Mouse (Mus musculus) cortical plate, adult 2 months (tissue): ENCODE measurements around the gene Pkmyt1.
A peak's percentile ranks its signal among the peaks of the same experiment; 100 is the strongest.

ENCODE experiments used
- CTCF ChIP-seq: fragments of 200-500 bp; IDR thresholded peaks from 2 replicates; pipeline ENCODE4 v1.5.1; 2011; ENCODE audit warnings: mild to moderate bottlenecking, control low read depth, low read length; ENCODE audit not compliant: insufficient read depth; ENCODE audit errors: extremely low read depth
- POLR2A ChIP-seq: fragments of 200-500 bp; IDR thresholded peaks from 2 replicates; pipeline ENCODE4 v1.6.1; 2011; ENCODE audit warnings: mild to moderate bottlenecking, low read length, control low read depth; ENCODE audit not compliant: insufficient read depth; ENCODE audit errors: extremely low read depth

DNA sequence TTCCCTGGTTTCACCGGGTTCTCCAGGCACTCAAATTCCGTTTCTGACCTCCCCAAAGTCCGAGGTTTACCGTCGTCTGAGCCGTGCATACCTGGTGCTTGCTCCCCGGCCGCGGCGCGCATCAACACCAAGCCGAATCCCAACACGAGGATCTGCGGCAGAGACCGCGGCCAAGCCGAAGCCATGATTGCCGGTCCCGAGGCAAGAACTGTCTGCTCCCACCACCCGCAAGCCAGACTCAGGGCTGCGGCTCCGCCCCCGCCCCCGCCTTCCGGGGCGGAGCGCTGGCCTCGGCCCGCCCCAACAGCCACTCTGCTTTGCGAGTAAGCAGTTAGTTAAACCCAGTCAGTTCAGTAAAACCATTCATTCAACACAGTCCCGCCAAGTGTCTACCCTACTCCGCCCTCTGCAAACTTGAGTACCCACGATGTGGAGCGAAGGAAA is 48.9 kb upstream of the Pkmyt1 start, which contains the start of gene Tnfrsf12a:
- TF ChIP-seq CTCF (no peak), POLR2A (peak; percentile 86)
